Mouse (Mus musculus): ENCODE data around the gene Fa2h. TPM values are rescaled to one million over a fixed set of nuclear protein-coding genes. Genes with fewer than 3 reads are reported as not detected.
"Not testable (repeated sequence)": the region's sequence is repeated elsewhere in the genome, so short reads cannot be mapped to it uniquely, and the experiment has no call there.

Fa2h gene
- polyA plus RNA-seq, 1 experiment: 0.73 TPM

DNA sequence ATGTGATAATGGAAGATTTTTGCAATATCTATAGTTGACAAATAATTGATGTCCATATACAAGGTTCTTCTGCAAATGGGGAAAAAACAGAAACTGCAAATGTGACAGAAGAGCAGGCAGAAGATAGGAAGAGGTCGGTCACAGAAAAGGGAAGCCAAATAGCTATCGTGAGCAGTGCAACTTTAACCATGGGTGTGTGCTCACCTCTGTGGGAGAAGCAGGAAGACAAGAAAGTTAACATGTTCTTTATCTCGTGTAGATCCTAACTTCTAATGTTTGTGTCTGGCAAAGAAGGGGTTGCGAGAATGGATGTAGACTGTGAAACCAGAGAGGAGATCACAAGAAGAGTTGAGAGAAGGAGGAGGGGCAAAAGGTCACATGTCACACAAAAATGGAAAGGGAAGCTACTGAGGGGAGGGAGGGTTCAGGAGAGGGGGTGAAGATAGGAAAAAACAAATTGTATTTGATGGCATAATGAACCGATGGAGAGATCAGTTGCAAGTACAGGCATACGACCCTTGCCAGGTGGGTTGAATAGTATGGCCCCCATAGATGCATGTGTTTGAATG is 68.3 kb downstream of the Fa2h start:
- H3K27ac ChIP-seq (ENCODE audit: control insufficient read depth, insufficient read depth, low read length): no peak overlapping the region
- no peaks in the 10 kb centered on the region for H3K4me1 ChIP-seq (replicated peaks; ENCODE audit: control insufficient read depth, insufficient read depth, low read length)
- 75% methylated on average over 6 of the region's 6 CpGs for WGBS
- DNase-seq: no peak
- TF ChIP-seq POLR2A (IDR thresholded peaks at IDR 0.05; ENCODE audit: control insufficient read depth, extremely low read depth, insufficient read depth, low read length, poor library complexity) (no peak), CTCF (IDR thresholded peaks at IDR 0.05; ENCODE audit: borderline replicate concordance, control insufficient read depth, extremely low read depth, insufficient read depth, low read length, poor library complexity) (no peak)
- H3K36me3 ChIP-seq (ENCODE audit: control insufficient read depth, insufficient read depth, low read length): no peaks in the 10 kb centered on the region
- H3K27me3 ChIP-seq (ENCODE audit: control insufficient read depth, insufficient read depth, low read length): no peaks in the 10 kb centered on the region
- no peak overlapping the region for H3K4me3 ChIP-seq (ENCODE audit: control insufficient read depth, insufficient read depth, low read length)

DNA sequence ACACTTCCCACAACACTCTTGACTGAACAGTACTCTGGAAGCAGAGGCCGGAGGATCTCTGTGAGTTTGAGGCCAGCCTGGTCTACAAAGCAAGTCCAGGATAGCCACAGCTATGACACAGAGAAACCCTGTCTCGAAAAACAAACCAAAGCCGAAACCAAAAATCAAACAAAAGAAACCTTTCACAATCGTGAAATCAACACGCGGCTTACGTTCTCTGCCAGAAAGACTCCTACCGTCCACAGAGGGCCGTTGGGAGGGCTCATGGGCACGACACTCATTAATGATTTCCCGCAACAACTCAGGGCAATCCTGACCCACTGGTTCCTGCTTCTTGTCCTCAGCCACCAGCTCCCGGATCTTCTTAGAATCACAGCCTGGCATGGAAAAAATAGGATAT is 78.9 kb downstream of the Fa2h start:
- H3K27me3 ChIP-seq (ENCODE audit: control insufficient read depth, insufficient read depth, low read length): no peaks in the 10 kb centered on the region
- H3K4me1 ChIP-seq (replicated peaks; ENCODE audit: control insufficient read depth, insufficient read depth, low read length): no peaks in the 10 kb centered on the region
- no peak overlapping the region for H3K27ac ChIP-seq (ENCODE audit: control insufficient read depth, insufficient read depth, low read length)
- no peak for DNase-seq
- no peaks in the 10 kb centered on the region for H3K36me3 ChIP-seq (ENCODE audit: control insufficient read depth, insufficient read depth, low read length)
- H3K4me3 ChIP-seq (ENCODE audit: control insufficient read depth, insufficient read depth, low read length): no peak overlapping the region
- WGBS: 96% methylated on average over 12 of the region's 12 CpGs
- TF ChIP-seq CTCF (IDR thresholded peaks at IDR 0.05; ENCODE audit: borderline replicate concordance, control insufficient read depth, extremely low read depth, insufficient read depth, low read length, poor library complexity) (no peak), POLR2A (IDR thresholded peaks at IDR 0.05; ENCODE audit: control insufficient read depth, extremely low read depth, insufficient read depth, low read length, poor library complexity) (no peak)

- not testable (repeated sequence) for H3K27me3 ChIP-seq (ENCODE audit: control insufficient read depth, insufficient read depth, low read length); DNase-seq; H3K36me3 ChIP-seq (ENCODE audit: control insufficient read depth, insufficient read depth, low read length); H3K27ac ChIP-seq (ENCODE audit: control insufficient read depth, insufficient read depth, low read length); H3K4me3 ChIP-seq (ENCODE audit: control insufficient read depth, insufficient read depth, low read length); H3K4me1 ChIP-seq (replicated peaks; ENCODE audit: control insufficient read depth, insufficient read depth, low read length)
- WGBS: 98% methylated on average over 6 of the region's 6 CpGs
Measured at GRCm38 (mm10) chr8:111313961-111314360, 79.7 kb downstream of the Fa2h start.

GRCm38 (mm10) chr8:111312758-111313162 is 80.9 kb downstream of the Fa2h start:
- TF ChIP-seq POLR2A (IDR thresholded peaks at IDR 0.05; ENCODE audit: control insufficient read depth, extremely low read depth, insufficient read depth, low read length, poor library complexity) (no peak), CTCF (IDR thresholded peaks at IDR 0.05; ENCODE audit: borderline replicate concordance, control insufficient read depth, extremely low read depth, insufficient read depth, low read length, poor library complexity) (no peak)
- Histone ChIP-seq H3K4me3 (ENCODE audit: control insufficient read depth, insufficient read depth, low read length) (no peak overlapping the region), H3K36me3 (ENCODE audit: control insufficient read depth, insufficient read depth, low read length) (no peaks in the 10 kb centered on the region), H3K4me1 (replicated peaks; ENCODE audit: control insufficient read depth, insufficient read depth, low read length) (no peaks in the 10 kb centered on the region), H3K27ac (ENCODE audit: control insufficient read depth, insufficient read depth, low read length) (no peak overlapping the region), H3K27me3 (ENCODE audit: control insufficient read depth, insufficient read depth, low read length) (no peaks in the 10 kb centered on the region)
- 87% methylated on average over 3 of the region's 3 CpGs for WGBS
- no peak for DNase-seq

GRCm38 (mm10) chr8:111310006-111310405 is 83.6 kb downstream of the Fa2h start:
- H3K4me3 ChIP-seq (ENCODE audit: control insufficient read depth, insufficient read depth, low read length); H3K4me1 ChIP-seq (replicated peaks; ENCODE audit: control insufficient read depth, insufficient read depth, low read length); DNase-seq; H3K27me3 ChIP-seq (ENCODE audit: control insufficient read depth, insufficient read depth, low read length); H3K27ac ChIP-seq (ENCODE audit: control insufficient read depth, insufficient read depth, low read length); H3K36me3 ChIP-seq (ENCODE audit: control insufficient read depth, insufficient read depth, low read length): not testable (repeated sequence)
- WGBS: 91% methylated on average over 15 of the region's 15 CpGs

GRCm38 (mm10) chr8:111305031-111305730 is 88.4 kb downstream of the Fa2h start:
- DNase-seq: no peak
- H3K4me1 ChIP-seq (replicated peaks; ENCODE audit: control insufficient read depth, insufficient read depth, low read length): no peaks in the 10 kb centered on the region
- 68% methylated on average over 5 of the region's 5 CpGs for WGBS
- H3K4me3 ChIP-seq (ENCODE audit: control insufficient read depth, insufficient read depth, low read length): no peak overlapping the region
- no peak overlapping the region for H3K27ac ChIP-seq (ENCODE audit: control insufficient read depth, insufficient read depth, low read length)
- no peaks in the 10 kb centered on the region for H3K36me3 ChIP-seq (ENCODE audit: control insufficient read depth, insufficient read depth, low read length)
- no peaks in the 10 kb centered on the region for H3K27me3 ChIP-seq (ENCODE audit: control insufficient read depth, insufficient read depth, low read length)
- TF ChIP-seq CTCF (IDR thresholded peaks at IDR 0.05; ENCODE audit: borderline replicate concordance, control insufficient read depth, extremely low read depth, insufficient read depth, low read length, poor library complexity) (no peak), POLR2A (IDR thresholded peaks at IDR 0.05; ENCODE audit: control insufficient read depth, extremely low read depth, insufficient read depth, low read length, poor library complexity) (no peak)

GRCm38 (mm10) chr8:111304359-111304758 is 89.3 kb downstream of the Fa2h start:
- WGBS: 96% methylated on average over 3 of the region's 3 CpGs
- no peak overlapping the region for H3K27ac ChIP-seq (ENCODE audit: control insufficient read depth, insufficient read depth, low read length)
- TF ChIP-seq CTCF (IDR thresholded peaks at IDR 0.05; ENCODE audit: borderline replicate concordance, control insufficient read depth, extremely low read depth, insufficient read depth, low read length, poor library complexity): no peak
- TF ChIP-seq POLR2A (IDR thresholded peaks at IDR 0.05; ENCODE audit: control insufficient read depth, extremely low read depth, insufficient read depth, low read length, poor library complexity): no peak
- DNase-seq: no peak
- H3K4me1 ChIP-seq (replicated peaks; ENCODE audit: control insufficient read depth, insufficient read depth, low read length): no peaks in the 10 kb centered on the region
- H3K27me3 ChIP-seq (ENCODE audit: control insufficient read depth, insufficient read depth, low read length): no peaks in the 10 kb centered on the region
- no peak overlapping the region for H3K4me3 ChIP-seq (ENCODE audit: control insufficient read depth, insufficient read depth, low read length)
- no peaks in the 10 kb centered on the region for H3K36me3 ChIP-seq (ENCODE audit: control insufficient read depth, insufficient read depth, low read length)

- H3K27ac ChIP-seq (ENCODE audit: control insufficient read depth, insufficient read depth, low read length); DNase-seq; H3K36me3 ChIP-seq (ENCODE audit: control insufficient read depth, insufficient read depth, low read length); H3K4me3 ChIP-seq (ENCODE audit: control insufficient read depth, insufficient read depth, low read length); H3K4me1 ChIP-seq (replicated peaks; ENCODE audit: control insufficient read depth, insufficient read depth, low read length); H3K27me3 ChIP-seq (ENCODE audit: control insufficient read depth, insufficient read depth, low read length): not testable (repeated sequence)
- WGBS: 91% methylated on average over 5 of the region's 5 CpGs
Measured at GRCm38 (mm10) chr8:111303076-111303803, 90.4 kb downstream of the Fa2h start.
